ENCODE assay signal across 16 mouse cellular contexts in the genomic region with DNA sequence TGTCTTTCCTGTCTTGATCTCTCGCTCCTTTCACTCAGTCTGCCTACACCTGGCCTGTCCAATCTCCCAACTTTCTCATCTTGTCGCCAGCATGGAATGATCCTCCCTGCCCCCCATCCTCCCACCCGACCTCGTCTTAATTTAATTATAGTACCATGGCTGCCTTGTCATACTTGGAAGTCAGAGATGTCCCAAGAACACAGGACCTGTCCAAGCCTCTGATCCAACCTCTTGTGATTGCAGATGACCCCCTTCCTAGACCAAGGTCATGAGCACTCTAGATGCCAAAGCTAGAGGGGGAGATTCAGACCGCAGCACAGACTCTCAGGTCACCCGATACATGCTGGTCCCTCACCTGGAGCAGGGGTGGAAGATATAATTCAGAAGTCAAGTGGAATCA.
"Had no signal": no experiment of that assay in that cellular context is flagged by ENCODE, and none has a peak within 500 bp of the region (broad histone marks: within the 10 kb centered on the region; RNA-seq: fewer than 3 reads in every experiment).

No protein-coding gene starts in this region.

- H3K9me3 ChIP-seq: limb, embryonic 12.5 days; limb, embryonic 15.5 days; megakaryocyte, embryonic 14.5 days; midbrain, embryonic 12.5 days had no signal

- H3K36me3 ChIP-seq: limb, embryonic 12.5 days; limb, embryonic 15.5 days; midbrain, embryonic 12.5 days had no signal

- H3K9ac ChIP-seq: limb, embryonic 12.5 days; limb, embryonic 15.5 days; liver, embryonic 14.5 days; liver, postnatal 0 days; lung, embryonic 14.5 days; midbrain, embryonic 12.5 days had no signal

- H3K27ac ChIP-seq: kidney, postnatal 0 days; limb, embryonic 12.5 days; limb, embryonic 15.5 days; liver, embryonic 14.5 days; midbrain, embryonic 12.5 days had no signal

- ATAC-seq: lung, postnatal 0 days had no signal

- H3K4me2 ChIP-seq: limb, embryonic 12.5 days; limb, embryonic 15.5 days; liver, embryonic 11.5 days; lung, embryonic 14.5 days; midbrain, embryonic 12.5 days had no signal

- DNase-seq: kidney, adult 2 months; kidney, postnatal 36 days; layer of hippocampus, postnatal 36 days; liver, postnatal 0 days; lung, embryonic 14.5 days; thymus, adult 18-20 months; thymus, postnatal 36 days had no signal

- H3K27me3 ChIP-seq: limb, embryonic 12.5 days; limb, embryonic 15.5 days had no signal

- H3K4me3 ChIP-seq: left cerebral cortex, adult 2 months; limb, embryonic 12.5 days; limb, embryonic 15.5 days; megakaryocyte, embryonic 14.5 days; midbrain, embryonic 12.5 days had no signal
